Mouse (Mus musculus): ENCODE data around the gene Cpxm2.

Cpxm2 gene

DNA sequence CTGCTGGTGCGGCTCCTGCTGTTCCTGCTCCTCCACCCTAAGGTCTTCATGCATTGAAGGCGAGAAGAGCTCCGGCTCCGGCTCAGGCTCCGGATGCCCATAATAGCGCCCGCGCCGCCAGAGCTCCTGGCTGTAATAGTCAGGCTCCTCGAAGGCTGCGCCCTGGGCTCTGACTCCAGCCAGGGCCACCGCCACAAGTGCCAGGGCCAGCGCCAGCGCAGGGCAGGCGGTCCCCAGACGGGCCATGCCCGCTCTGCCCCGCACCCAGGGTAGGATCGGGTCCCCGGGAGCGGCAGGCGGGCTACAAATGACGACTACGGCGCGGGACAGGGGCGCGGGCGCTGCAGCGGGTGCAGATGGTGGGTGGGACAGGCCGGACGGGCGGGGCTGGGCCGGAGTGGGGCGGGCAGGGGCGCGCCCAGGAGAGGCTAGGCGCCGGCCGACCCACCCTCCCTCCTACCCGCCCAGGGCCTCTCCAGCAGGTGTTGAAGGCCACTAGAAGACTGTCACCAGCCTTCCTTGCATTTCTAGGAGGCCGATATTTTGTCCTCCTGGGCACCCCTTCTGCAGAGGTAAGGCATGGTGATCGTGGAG lies at the start of gene Cpxm2:
Gene Cpxm2, minus strand, starts transcription at position 372 of the 594 bp plus-strand sequence.
- no peak for DNase-seq

DNA sequence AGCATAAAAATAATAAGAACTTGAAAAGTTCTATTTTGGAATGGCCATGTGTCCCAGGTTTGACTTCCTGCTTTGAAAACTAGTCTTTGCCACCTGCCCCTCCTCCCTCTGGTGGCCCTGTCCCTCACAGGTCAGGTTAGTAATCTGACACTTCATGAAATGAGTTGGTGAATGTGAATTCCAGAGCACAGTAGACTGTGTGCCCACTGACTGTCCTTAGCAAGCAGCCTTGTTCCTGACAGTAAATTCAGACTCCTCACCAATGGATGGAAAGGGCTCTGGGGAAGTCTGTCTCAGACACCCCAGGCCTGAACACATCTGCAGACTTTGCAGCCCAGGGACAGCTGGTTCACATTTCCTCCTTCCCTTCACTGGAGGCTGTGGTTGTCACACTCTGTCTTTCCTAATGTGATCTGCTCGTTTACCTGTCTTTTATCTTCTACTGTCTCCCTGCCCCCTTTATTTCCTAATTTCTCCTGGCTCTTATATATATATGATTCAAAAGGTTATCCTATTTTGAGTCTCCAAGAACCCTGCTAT lies 49.6 kb upstream of the Cpxm2 start:
- DNase-seq: no peak

GRCm38 (mm10) chr7:132199686-132200085 lies 45.1 kb upstream of the Cpxm2 start:
- no peak for DNase-seq

DNA sequence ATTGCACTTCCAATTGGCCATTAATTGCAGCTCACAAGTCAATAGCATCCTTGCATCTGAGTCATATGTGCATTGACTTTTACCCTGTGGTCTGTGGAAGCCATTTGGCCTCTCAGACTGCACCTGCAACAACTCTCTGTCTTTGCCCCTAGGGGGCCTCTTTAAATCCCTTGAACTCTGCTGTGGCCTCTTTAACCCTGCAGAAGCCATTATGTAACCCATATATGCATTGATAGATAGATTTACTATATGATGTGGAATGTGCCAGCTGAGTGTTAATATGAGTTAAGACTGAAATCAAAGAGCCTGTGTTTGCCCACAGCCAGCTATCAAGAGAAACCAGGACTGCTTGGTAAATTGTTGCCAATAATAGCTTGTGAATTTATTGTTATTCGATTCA lies 44.3 kb upstream of the Cpxm2 start:
- DNase-seq: no peak

DNA sequence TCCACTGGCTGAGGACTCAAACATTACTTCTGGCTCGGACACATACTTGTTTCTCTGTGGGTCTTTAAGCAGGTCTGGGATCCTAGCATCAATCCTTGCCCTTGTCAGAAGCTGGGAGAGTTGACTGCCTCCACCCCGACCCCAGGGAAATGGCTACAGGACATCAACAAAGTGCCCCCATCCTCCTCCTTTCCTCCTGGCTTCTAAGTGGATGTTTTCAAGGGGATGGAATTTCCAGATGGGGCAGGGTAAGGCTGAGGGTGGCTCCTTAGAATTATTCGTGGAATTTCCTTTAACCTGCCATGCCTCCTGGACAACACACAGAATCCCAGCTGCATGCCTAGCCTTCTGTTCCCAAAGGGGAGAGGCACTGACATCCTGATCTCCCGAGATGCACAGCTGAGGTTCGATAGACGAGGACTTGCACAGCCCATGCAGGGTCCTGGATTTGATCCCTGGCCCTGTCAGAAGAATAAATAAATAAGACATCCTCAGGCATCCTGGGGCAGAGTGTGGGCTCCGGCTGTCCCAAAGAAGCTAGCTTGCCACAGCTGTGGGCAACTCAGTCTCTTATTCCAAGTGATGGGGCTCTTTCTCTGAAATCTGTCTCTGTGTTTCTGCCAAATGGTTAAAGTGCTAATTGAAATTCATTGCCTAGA lies 43.4 kb upstream of the Cpxm2 start:
- no peak for DNase-seq

DNA sequence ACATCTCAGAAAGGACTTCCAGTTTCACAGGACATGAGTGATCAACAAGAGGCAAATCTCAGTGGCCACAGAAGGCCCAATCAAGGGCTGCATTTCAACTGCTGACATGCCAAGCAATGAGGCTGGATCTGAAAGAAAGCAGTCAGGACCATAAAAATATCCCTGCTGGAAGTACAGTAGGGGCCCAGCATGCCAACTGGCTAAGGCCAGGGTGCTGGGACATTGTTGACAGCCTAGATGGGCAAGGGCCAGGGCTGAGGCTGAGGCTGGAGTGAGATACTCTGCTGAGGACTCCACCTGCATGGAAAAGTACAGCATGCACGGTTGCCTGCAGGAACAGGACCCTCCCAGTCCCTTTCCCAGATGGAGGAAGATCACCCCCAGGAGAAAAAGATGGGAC lies 42.0 kb upstream of the Cpxm2 start:
- no peak for DNase-seq

GRCm38 (mm10) chr7:132193606-132194005 lies 39.1 kb upstream of the Cpxm2 start:
- DNase-seq: no peak

DNA sequence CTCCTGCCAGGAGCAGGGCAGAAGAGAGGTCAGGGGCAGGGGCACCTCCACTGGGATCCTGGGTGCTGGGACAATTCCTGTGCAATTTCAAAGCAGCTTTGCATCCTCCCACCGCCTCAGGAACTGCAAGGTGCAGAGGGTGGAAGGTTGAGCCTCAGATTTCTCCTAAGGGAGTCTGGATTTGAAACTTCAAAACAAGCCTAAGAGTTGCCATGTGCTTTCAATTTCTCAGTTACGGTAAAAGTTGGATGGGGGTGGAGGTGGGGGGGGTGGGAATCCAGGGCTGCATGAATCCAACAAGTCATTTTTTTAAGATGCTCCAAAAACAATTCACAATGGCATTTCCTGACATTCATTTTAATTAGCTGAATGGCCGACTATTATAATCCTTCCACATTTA lies 32.9 kb upstream of the Cpxm2 start:
- DNase-seq: no peak

GRCm38 (mm10) chr7:132183892-132184404 lies 29.4 kb upstream of the Cpxm2 start:
- DNase-seq: no peak

DNA sequence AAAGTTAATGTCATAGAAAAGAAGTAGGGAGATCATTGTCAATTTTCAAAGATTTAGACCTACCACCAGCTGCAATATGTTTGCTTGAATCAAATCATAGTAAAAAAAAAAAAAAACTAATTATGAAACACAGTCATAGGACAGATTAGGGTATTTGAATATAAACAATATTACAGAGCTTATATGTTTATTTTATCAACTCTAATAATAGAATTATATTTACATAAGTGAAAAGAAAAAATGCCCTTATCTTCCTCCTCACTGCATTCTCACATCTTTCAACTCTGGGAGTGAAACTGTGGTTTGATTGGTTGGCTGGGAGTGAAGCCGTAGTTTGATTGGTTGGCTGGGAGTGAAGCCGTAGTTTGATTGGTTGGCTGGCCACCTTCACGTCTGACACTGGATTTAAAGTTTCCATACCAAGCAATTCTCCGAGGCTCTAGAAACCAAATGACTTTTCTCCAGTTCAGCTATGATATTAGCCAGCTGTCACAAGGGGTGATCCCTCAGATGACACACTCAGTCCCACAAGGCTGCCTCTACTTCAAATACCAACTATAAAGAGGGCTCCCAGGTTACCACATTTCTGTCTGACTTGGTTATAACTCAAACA lies 27.2 kb upstream of the Cpxm2 start:
- no peak for DNase-seq

GRCm38 (mm10) chr7:132181042-132181441 lies 26.5 kb upstream of the Cpxm2 start:
- no peak for DNase-seq

DNA sequence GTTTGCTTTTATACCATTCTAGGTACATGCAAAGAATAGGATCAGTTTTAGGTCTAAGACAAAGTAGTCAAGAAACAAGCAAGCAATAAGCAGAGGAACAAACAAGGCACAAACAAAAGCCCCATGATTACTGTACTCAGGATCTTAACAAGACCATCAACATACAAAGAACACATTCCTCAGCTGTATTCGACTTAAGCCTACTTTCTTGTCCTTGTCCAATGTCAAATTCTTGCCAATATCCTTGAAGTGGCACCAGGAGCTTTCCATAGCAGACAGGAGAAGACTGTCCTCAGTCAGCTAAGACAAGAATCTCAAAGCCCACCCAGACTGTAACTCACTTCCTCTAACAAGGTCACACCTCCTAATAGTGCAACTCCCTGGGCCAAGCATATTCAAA lies 24.5 kb upstream of the Cpxm2 start:
- DNase-seq: no peak

GRCm38 (mm10) chr7:132174787-132175186 lies 20.2 kb upstream of the Cpxm2 start:
- no peak for DNase-seq

GRCm38 (mm10) chr7:132174296-132174695 lies 19.8 kb upstream of the Cpxm2 start:
- DNase-seq: no peak

DNA sequence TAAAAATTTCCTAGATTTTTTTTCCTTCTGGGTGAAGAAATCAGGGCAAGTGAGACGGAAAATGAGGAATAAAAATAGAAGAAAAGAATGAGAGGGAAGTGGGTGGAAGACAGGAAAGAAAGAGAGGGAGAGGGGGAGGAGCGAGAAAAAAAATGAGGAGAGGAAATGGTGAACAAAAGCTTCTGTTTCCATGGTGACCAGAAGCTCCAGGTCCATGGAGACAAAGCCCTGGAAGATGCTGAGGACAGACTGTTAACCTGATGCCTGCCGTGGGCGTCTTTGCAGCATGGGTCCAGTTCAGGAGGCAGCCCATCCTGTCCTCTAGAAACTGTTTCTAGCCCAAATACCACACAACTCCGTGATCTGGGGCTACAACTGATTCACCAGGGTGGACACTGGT lies 17.7 kb upstream of the Cpxm2 start:
- DNase-seq: no peak

DNA sequence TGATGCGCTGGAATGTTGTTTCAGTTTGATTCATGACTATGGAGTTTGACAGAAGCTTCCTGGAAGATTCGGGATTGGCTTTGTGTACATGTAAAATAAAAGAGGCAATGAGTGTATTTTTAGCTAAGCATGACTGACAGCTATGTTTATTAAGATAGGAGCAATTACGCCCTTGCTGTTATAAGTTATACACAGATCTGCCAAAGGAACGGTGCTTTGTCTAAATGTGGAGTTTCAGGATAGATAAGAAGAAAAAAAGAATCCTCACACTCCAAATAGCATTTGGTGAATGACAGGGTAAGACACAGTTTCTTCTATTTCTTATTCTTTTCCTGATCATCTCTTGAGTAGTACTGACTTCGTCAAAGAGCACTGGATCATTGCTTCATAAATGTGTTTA lies 17.2 kb upstream of the Cpxm2 start:
- no peak for DNase-seq

DNA sequence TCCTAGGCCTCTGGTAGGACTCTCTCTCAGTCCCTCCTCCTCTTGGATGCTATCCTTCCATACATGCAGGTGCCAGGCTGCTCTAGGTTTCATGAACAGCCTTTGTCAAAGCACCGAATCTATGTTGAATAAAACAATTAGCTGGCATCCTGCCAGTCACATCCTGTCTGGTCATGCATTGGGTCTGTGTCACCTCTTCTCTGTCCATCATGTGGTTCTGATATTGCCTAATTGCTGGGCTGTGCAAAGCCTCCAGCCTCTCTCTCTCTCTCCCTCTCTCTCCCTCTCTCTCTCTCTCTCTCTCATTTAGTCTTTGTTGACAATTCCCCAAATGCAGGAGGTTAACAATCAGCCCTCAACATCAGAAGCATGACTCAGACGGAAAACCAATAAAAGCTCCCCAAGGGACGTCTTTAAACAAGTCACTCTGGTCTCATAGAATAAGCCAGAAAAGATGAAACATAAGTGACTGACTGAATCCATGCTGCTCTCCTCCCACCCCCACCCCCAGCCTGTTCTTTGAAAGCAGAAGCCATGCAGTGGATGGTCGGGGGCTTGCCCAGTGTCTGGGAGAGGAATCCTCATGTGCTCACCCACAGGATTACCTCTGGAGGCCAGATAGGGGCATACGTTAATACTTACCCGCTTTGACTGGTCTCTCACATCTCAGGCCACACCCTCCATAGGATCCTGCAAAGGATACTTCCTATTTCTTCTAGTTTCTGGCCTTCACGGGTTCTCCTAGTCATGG lies 15.1 kb upstream of the Cpxm2 start:
- DNase-seq: no peak

DNA sequence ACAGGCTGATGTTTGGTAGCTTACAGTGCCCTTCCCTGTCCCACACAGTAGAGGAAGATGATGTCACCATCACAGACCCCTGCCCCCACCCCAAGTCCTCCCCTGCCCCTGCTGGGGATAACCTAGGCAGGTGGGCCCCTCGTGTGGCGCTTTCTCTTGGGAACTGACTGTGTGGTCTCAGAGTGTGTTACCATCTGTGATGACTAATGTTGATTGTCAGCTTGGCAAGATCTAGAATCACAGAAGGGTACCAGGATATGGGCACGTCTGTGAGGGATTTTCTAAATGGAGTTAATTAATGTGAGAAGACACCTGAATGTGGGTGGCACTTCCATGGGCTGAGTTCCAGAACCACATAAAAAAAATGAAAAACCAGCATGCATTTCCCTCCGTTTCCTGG lies 12.7 kb upstream of the Cpxm2 start:
- DNase-seq: no peak

GRCm38 (mm10) chr7:132162254-132162653 lies 7.7 kb upstream of the Cpxm2 start:
- DNase-seq: no peak

- no peak for DNase-seq
These were observed 3.9 kb upstream of the Cpxm2 start for GRCm38 (mm10) chr7:132158321-132159025.

DNA sequence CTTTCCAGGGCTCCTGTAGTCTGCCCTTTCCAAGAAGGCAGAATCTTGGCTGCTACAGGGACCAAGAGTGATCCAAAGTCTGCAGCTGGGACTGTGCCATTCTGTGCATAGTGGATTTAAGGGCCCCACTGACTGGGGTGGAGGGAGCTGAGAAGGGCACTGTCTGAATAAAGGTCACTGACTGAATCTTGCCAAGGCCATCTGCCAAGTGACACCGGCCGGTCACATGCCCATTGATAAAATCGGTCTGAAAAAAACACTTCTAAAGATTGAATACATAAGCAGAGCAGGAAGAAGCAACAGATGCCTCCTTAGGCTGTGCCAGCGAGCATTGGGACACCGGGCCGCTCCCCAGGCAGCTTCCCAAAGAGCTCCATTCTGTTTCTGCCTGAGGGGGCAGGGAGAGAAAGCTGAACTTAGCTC lies 803 bp downstream of the Cpxm2 start:
- DNase-seq: peak; percentile 29

GRCm38 (mm10) chr7:132145227-132145800 lies 9.2 kb downstream of the Cpxm2 start:
- DNase-seq: peak; percentile 21

Measured in right cerebral cortex, postnatal 14 days (tissue).